Mouse (Mus musculus) left cerebral cortex, adult 8-10 months (tissue): ENCODE measurements at regions not wholly inside any gene's neighbourhood (a gene's known extent, or its start where the extent isn't known, plus 50 kb on each side); places are given as distances from the start of the nearest gene placed in this dataset.

Experiments used
- DNase-seq, 2 experiments: peaks; one replicate each; pipeline ENCODE4 v3.0.0; 2022; ENCODE audit warnings: low spot score in 2 of 2

GRCm38 (mm10) chr6:31995977-31996376 lies 54.1 kb upstream of the 1700012A03Rik start:
- no peak for DNase-seq

GRCm38 (mm10) chr6:31995249-31995648 lies 54.8 kb upstream of the 1700012A03Rik start:
- no peak for DNase-seq

- DNase-seq: no peak
Measured at GRCm38 (mm10) chr6:31985698-31986097, 64.3 kb upstream of the 1700012A03Rik start.

- DNase-seq: no peak
Measured at GRCm38 (mm10) chr6:31976705-31977104, 73.3 kb upstream of the 1700012A03Rik start.

GRCm38 (mm10) chr6:31948063-31948481 lies 102.0 kb upstream of the 1700012A03Rik start:
- no peak for DNase-seq

GRCm38 (mm10) chr6:31946572-31946971 lies 103.5 kb upstream of the 1700012A03Rik start:
- DNase-seq: no peak

GRCm38 (mm10) chr6:31945347-31945746 lies 104.7 kb upstream of the 1700012A03Rik start:
- no peak for DNase-seq

- DNase-seq: no peak
Measured at GRCm38 (mm10) chr6:31944546-31944945, 105.5 kb upstream of the 1700012A03Rik start.

- no peak for DNase-seq
Measured at GRCm38 (mm10) chr6:31942696-31943095, 107.3 kb upstream of the 1700012A03Rik start.

- DNase-seq: peak; percentile 41 to 90
Measured at GRCm38 (mm10) chr6:31938216-31938814, 111.7 kb upstream of the 1700012A03Rik start.

GRCm38 (mm10) chr6:31937146-31937545 lies 112.9 kb upstream of the 1700012A03Rik start:
- DNase-seq: no peak

- no peak for DNase-seq
Measured at GRCm38 (mm10) chr6:31934826-31935225, 115.2 kb upstream of the 1700012A03Rik start.

- no peak for DNase-seq
Measured at GRCm38 (mm10) chr6:31933956-31934355, 116.1 kb upstream of the 1700012A03Rik start.

GRCm38 (mm10) chr6:31933364-31933763 lies 116.7 kb upstream of the 1700012A03Rik start:
- DNase-seq: no peak

GRCm38 (mm10) chr6:31931116-31931515 lies 118.9 kb upstream of the 1700012A03Rik start:
- no peak for DNase-seq

- no peak for DNase-seq
Measured at GRCm38 (mm10) chr6:31929165-31929564, 120.9 kb upstream of the 1700012A03Rik start.

GRCm38 (mm10) chr6:31927181-31927580 lies 122.9 kb upstream of the 1700012A03Rik start:
- DNase-seq: peak in 1 of 2 experiments; percentile 54

- no peak for DNase-seq
Measured at GRCm38 (mm10) chr6:31924669-31925046, 125.4 kb upstream of the 1700012A03Rik start.

GRCm38 (mm10) chr6:31923951-31924668 lies 125.9 kb upstream of the 1700012A03Rik start:
- no peak for DNase-seq

GRCm38 (mm10) chr6:31921561-31922152 lies 128.4 kb upstream of the 1700012A03Rik start:
- DNase-seq: no peak

- peak; percentile 52 to 81 for DNase-seq
Measured at GRCm38 (mm10) chr6:31917411-31918131, 132.5 kb upstream of the 1700012A03Rik start.

GRCm38 (mm10) chr6:31901791-31902190 lies 148.3 kb upstream of the 1700012A03Rik start:
- DNase-seq: no peak
